Mouse (Mus musculus) limb, embryonic 13.5 days (tissue): ENCODE results near the gene Gpc4. TPM values are rescaled to one million over a fixed set of nuclear protein-coding genes. Genes with fewer than 3 reads are reported as not detected.

ENCODE experiments used
- ATAC-seq: fragments of 200-750 bp; cut with Nextera tagmentation; 2 replicates; pipeline ENCODE4 v1.8.0; 2017; ENCODE audit warnings: low read depth, moderate number of reproducible peaks, moderate TSS enrichment; ENCODE audit not compliant: low FRiP score
- H3K27ac ChIP-seq: fragments of 300-500 bp; sonication (generic); 2 replicates; pipeline ENCODE4 v1.5.1; 2015; ENCODE audit warnings: inconsistent platforms, mild to moderate bottlenecking, moderate library complexity
- H3K27me3 ChIP-seq: fragments of 300-500 bp; sonication (generic); 2 replicates; pipeline ENCODE4 v1.6.1; 2015; ENCODE audit warnings: mild to moderate bottlenecking, inconsistent platforms
- H3K36me3 ChIP-seq: fragments of 300-500 bp; sonication (generic); 2 replicates; pipeline ENCODE4 v1.6.1; 2015; ENCODE audit warnings: inconsistent platforms, mild to moderate bottlenecking, moderate library complexity
- H3K4me1 ChIP-seq: fragments of 300-500 bp; sonication (generic); 2 replicates; pipeline ENCODE4 v1.6.1; 2015; ENCODE audit warnings: inconsistent platforms
- H3K4me2 ChIP-seq: fragments of 300-500 bp; sonication (generic); replicated peaks from 2 replicates; pipeline ENCODE4 v1.6.1; 2015; ENCODE audit warnings: inconsistent platforms, mild to moderate bottlenecking, moderate library complexity
- H3K4me3 ChIP-seq: fragments of 300-500 bp; sonication (generic); 2 replicates; pipeline ENCODE4 v1.5.1; 2015; ENCODE audit warnings: moderate library complexity, mild to moderate bottlenecking, inconsistent platforms
- H3K9ac ChIP-seq: fragments of 300-500 bp; sonication (generic); 2 replicates; pipeline ENCODE4 v1.6.1; 2015; ENCODE audit warnings: mild to moderate bottlenecking, inconsistent platforms
- H3K9me3 ChIP-seq: fragments of 300-500 bp; sonication (generic); 2 replicates; pipeline ENCODE4 v1.6.1; 2016; ENCODE audit warnings: inconsistent platforms
- WGBS: fragments of 180-500 bp; shearing (Covaris S2); methylation state at CpG from one replicate; pipeline ENCODE4 v1.1.7; 2015; 5-methylcytosine and 5-hydroxymethylcytosine counted together
- polyA plus RNA-seq: library from polyadenylated mRNA; unstranded; fragments of >200 nt; fragmentation: Nextera tagmentation; extraction: Ambion mirVana; gene quantifications from 2 replicates; pipeline ENCODE4 v1.2.1, GENCODE M21; 2015

Gene Gpc4
- polyA plus RNA-seq, 1 experiment from 2014 or later, result 85.9 TPM

DNA sequence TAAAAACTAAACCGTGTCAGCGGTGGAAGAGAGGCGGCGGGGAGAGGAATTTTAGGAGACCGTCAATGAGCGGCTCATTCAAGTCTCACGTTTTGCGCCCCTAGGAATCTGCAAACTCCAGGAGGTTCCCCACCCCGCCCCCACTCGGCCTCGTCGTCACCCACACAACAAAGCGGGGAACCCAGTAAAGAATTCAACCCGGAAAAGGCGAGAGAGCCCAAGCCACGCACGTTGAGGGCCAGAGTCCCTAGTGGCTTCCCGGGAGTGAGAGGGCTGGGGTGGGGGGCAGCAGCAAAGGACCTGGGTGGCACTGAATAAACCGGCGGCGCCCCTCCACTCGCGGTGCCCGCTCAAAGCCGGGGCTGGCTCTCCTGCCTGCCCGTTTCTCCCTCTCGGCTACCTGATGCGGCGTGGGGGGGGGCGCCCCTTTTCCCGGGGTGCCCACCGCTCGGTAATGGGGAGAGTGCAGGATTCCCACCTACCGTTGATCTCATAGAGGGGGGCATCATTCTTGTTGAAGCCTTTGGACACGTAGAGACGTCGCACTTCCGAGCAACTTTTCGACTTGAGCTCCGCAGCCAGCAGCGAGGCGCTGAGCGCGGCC lies 816 bp downstream of the Gpc4 start:
- Histone ChIP-seq H3K4me2 (peak overlapping the region; percentile 65), H3K9ac (peak overlapping the region; percentile 82), H3K4me3 (peak overlapping the region; percentile 61), H3K27me3 (peaks cover 29% of the 10 kb centered on the region; the same call in 1 of the 2 replicates), H3K4me1 (peaks cover 16% of the 10 kb centered on the region), H3K9me3 (no peaks in the 10 kb centered on the region), H3K27ac (peak overlapping the region; percentile 61; the same call in 1 of the 2 replicates), H3K36me3 (no peaks in the 10 kb centered on the region)
- WGBS, result 22% methylated on average over 37 of the region's 44 CpGs
- ATAC-seq, result no peak

DNA sequence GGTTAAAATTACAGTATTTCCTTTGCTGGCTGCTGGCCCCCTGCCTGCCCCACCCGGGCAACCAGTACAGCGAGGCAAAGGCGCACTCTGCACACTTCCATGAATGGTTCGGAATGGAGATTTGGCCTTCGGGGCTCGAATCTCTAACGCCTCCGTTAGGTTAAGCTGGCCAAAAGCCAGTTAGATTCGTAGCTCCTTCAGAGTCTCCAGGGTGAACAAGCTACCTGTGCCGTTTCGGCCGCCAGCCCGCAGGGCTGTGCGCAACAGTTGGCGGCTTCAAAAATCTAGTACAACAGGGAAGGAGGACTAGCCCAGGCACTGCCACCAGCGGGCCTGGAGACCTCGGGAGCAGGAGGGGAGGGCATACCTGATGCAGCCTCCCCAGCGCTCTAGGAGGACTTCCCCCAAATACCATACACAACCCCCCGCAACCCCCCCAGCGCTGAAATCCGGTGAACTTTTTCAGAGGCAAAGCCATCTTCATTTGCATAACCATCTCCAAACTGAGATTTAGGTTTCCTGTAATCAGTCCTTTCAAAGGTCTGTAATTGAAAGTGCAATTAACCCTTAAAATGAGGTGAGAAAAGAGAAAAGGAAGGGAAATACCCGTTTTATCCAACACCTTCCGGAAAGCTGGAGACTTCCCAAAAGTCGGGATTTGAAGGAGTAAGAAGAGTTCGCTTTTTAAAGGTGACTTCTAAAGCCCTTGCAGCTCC lies 1.5 kb downstream of the Gpc4 start:
- H3K4me3 ChIP-seq, result peak overlapping the region; percentile 61
- H3K27me3 ChIP-seq, result peaks cover 28% of the 10 kb centered on the region; the same call in 1 of the 2 replicates
- no peak for ATAC-seq
- WGBS, result 13% methylated on average over 25 of the region's 25 CpGs
- no peaks in the 10 kb centered on the region for H3K9me3 ChIP-seq
- 0 out of 2 replicates have a peak overlapping the region, but pooled peaks have one; percentile 28 for H3K27ac ChIP-seq
- H3K36me3 ChIP-seq, result no peaks in the 10 kb centered on the region
- peak overlapping the region; percentile 65 for H3K4me2 ChIP-seq
- H3K9ac ChIP-seq, result peak overlapping the region; percentile 82
- peaks cover 16% of the 10 kb centered on the region for H3K4me1 ChIP-seq

DNA sequence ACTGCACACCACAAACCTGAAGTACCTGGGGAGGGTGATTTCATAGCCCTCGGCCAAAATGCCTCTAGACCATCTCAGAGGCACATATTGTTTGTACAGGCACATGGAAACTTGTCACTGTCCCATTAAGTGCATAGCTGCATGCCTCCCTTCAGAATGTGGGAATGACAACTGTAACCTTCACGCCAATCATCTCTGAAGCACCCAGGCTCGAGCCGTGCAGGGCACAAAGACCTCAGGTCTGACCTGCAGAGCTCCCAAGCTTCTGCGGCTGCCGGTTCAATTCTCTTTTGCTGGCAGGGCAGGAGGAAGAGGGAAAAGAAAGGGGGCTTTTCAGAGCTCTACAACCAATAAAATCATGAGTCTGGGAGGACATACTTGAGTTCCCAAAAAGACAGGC lies 2.3 kb downstream of the Gpc4 start:
- ATAC-seq, result no peak
- Histone ChIP-seq H3K27ac (no peak overlapping the region), H3K9ac (peak overlapping the region; percentile 82), H3K4me3 (peak overlapping the region; percentile 61), H3K36me3 (no peaks in the 10 kb centered on the region), H3K27me3 (peaks cover 26% of the 10 kb centered on the region; the same call in 1 of the 2 replicates), H3K4me2 (peak overlapping the region; percentile 65), H3K9me3 (no peaks in the 10 kb centered on the region), H3K4me1 (peaks cover 16% of the 10 kb centered on the region)
- 37% methylated on average over 6 of the region's 6 CpGs for WGBS

DNA sequence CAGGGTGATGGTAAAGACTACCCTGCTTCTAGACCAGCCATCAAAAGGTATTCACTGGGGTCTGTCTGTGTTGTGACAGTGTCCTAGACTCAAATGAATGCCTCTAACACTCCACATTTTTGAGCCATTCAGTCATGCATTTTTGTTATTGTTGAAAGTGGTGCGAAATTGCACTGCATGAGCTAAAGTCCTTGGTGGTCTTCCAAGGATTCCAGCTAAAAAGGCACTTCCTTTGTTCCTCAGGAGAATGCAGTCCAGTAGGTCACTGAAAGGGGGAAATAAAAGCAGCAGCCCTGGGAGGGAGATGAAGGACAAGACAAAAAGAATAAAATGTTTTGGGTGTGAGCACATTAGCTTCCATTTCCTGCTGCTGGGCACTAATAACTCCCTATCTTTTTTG lies 2.8 kb downstream of the Gpc4 start:
- H3K4me2 ChIP-seq, result peak overlapping the region; percentile 65
- H3K27me3 ChIP-seq, result peaks cover 26% of the 10 kb centered on the region; the same call in 1 of the 2 replicates
- H3K27ac ChIP-seq, result no peak overlapping the region
- peaks cover 16% of the 10 kb centered on the region for H3K4me1 ChIP-seq
- WGBS, result 77% methylated on average over 1 of the region's 1 CpGs
- no peak for ATAC-seq
- no peaks in the 10 kb centered on the region for H3K9me3 ChIP-seq
- H3K9ac ChIP-seq, result no peak overlapping the region
- H3K36me3 ChIP-seq, result no peaks in the 10 kb centered on the region
- peak overlapping the region; percentile 61; the same call in 1 of the 2 replicates for H3K4me3 ChIP-seq

DNA sequence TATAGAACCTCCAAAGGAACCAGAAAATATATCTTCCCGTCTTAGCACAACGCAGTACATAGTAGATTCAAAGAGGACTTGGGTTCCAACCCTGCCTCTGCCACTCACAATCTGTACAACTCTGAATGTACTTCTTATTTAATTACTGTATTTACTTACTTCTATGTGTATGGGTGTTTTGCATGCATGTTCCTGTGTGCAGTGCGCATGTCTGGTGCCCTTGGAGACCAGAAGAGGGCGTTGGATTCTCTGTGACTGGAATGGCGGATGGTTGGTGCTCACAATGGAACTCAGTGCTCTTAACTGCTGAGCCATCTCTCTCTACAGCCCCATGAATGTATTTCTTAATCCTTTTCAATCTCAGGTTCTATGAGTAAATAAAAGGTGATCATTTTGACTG lies 5.4 kb downstream of the Gpc4 start:
- Histone ChIP-seq H3K36me3 (no peaks in the 10 kb centered on the region), H3K27ac (no peak overlapping the region), H3K4me2 (no peak overlapping the region), H3K9ac (no peak overlapping the region), H3K4me1 (peaks cover 11% of the 10 kb centered on the region), H3K27me3 (peaks cover 15% of the 10 kb centered on the region; the same call in 1 of the 2 replicates), H3K4me3 (no peak overlapping the region), H3K9me3 (no peaks in the 10 kb centered on the region)
- 81% methylated on average over 5 of the region's 5 CpGs for WGBS
- ATAC-seq, result no peak

DNA sequence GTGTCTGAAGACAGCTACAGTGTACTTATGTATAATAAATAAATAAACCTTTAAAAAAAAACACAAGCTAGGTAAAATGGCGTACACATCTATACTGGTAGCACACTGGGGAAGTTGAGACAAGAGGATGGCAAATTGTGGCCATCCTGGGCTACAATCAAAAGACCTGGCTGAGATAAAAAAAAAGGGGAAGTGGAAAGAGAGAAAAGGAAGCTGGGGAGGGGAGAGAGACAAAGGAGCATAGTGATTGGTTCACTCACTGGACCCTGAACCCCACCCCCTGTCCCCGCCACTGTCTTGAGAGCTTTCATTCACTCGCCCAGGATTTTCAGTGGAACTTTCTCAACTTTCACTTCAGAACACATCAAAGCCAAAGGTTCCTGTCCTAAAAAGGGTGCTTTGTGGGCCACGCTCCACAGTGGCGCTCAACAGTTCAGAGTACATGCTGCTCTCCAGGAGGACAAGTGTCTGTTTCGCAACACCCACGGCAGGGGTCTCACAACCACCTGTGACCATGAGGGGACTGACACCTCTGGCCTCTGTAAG lies 9.6 kb downstream of the Gpc4 start:
- no peak for ATAC-seq
- H3K9me3 ChIP-seq, result no peaks in the 10 kb centered on the region
- no peak overlapping the region for H3K4me3 ChIP-seq
- H3K27ac ChIP-seq, result no peak overlapping the region
- no peaks in the 10 kb centered on the region for H3K4me1 ChIP-seq
- H3K4me2 ChIP-seq, result no peak overlapping the region
- WGBS, result 78% methylated on average over 7 of the region's 7 CpGs
- no peaks in the 10 kb centered on the region for H3K36me3 ChIP-seq
- no peak overlapping the region for H3K9ac ChIP-seq
- H3K27me3 ChIP-seq, result peaks cover 4% of the 10 kb centered on the region; the same call in 1 of the 2 replicates

DNA sequence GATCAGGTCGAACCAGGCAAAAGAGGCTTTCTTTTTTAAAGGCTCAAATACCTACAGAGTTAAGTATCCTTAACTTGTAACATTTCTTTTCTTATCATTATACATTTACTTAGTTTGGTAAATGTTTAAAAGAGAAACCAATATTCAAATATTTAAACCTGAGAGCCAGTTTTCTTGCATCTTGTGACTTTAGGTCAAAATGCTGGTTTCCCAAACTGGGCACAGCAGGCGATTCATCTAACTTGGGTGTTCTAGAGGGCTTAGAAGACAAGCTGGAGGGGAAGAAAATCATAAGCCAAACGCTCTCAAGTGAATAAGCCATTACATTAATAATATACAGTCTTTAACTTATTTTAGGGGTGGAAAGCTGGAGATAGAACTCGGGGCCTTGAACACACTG lies 10.2 kb downstream of the Gpc4 start:
- H3K9me3 ChIP-seq, result no peaks in the 10 kb centered on the region
- peaks cover 4% of the 10 kb centered on the region; the same call in 1 of the 2 replicates for H3K27me3 ChIP-seq
- ATAC-seq, result no peak
- H3K4me2 ChIP-seq, result no peak overlapping the region
- WGBS, result 92% methylated on average over 4 of the region's 4 CpGs
- H3K27ac ChIP-seq, result no peak overlapping the region
- H3K36me3 ChIP-seq, result no peaks in the 10 kb centered on the region
- H3K4me3 ChIP-seq, result no peak overlapping the region
- H3K9ac ChIP-seq, result no peak overlapping the region
- H3K4me1 ChIP-seq, result no peaks in the 10 kb centered on the region

DNA sequence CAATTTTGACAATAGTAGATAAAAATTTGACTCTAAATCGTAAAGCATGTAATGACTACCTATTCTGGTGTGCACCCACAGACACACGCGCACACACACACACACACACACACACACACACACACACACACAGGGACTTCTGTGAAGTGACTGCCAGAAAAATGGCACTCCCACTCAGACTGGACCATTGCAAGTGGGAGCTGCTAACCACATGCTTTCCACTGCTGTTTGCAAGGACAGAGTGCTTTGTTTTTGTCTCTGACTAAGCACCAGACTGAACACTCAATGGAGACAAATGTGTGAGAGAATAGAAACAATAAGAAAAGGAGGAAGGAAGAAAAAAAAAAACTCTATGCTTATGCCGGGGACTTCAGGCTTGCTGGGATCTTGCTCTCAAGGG lies 11.6 kb downstream of the Gpc4 start:
- no peaks in the 10 kb centered on the region for H3K36me3 ChIP-seq
- no peaks in the 10 kb centered on the region for H3K4me1 ChIP-seq
- H3K4me3 ChIP-seq, result no peak overlapping the region
- ATAC-seq, result no peak
- no peaks in the 10 kb centered on the region for H3K9me3 ChIP-seq
- H3K4me2 ChIP-seq, result no peak overlapping the region
- no peak overlapping the region for H3K27ac ChIP-seq
- WGBS, result 84% methylated on average over 4 of the region's 4 CpGs
- peaks cover 4% of the 10 kb centered on the region; the same call in 1 of the 2 replicates for H3K27me3 ChIP-seq
- H3K9ac ChIP-seq, result no peak overlapping the region

DNA sequence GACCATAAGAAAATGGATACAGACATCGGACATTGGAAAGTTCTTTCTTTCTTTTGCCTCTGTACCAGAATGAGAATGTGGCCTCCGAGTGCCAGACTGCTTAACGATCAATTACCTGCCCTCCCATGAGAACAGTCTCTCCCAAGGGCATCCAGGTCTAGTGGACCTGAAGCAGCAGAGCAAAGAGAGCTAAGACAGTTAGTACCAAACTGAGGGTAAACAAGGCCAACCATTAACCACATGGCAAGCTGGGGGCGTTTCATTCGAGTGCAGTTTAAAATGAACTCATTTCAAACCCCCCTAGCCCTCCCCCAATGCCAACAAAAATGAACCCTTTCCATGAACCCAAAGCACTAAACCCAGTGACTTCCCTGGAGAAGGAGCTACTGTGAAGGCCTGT lies 12.1 kb downstream of the Gpc4 start:
- H3K36me3 ChIP-seq, result no peaks in the 10 kb centered on the region
- H3K9me3 ChIP-seq, result no peaks in the 10 kb centered on the region
- H3K4me3 ChIP-seq, result no peak overlapping the region
- no peak overlapping the region for H3K4me2 ChIP-seq
- no peaks in the 10 kb centered on the region for H3K4me1 ChIP-seq
- H3K9ac ChIP-seq, result no peak overlapping the region
- 63% methylated on average over 5 of the region's 5 CpGs for WGBS
- no peak overlapping the region for H3K27ac ChIP-seq
- no peak for ATAC-seq
- peaks cover 4% of the 10 kb centered on the region; the same call in 1 of the 2 replicates for H3K27me3 ChIP-seq

DNA sequence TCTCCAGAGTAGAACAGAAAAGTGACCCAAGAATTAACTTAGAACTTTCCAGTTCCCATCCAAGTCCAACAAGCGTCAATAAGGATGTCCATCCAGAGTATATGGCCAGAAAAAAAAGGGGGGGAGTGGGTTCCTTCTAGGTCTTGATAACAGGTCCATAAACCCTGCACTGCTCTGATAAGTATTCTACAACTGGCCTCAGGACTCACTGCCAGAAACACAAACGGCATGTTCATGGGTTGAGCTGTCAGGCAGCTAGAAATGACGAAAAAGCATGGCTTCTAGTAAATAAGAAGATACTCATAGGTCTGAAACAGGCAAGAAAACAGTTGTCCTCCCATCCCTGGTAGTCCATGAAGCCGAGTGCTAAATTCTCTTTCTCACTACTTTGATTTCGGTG lies 13.5 kb downstream of the Gpc4 start:
- Histone ChIP-seq H3K27ac (no peak overlapping the region), H3K4me1 (no peaks in the 10 kb centered on the region), H3K27me3 (peaks cover 4% of the 10 kb centered on the region; the same call in 1 of the 2 replicates), H3K4me3 (no peak overlapping the region), H3K9ac (no peak overlapping the region), H3K9me3 (no peaks in the 10 kb centered on the region), H3K4me2 (no peak overlapping the region), H3K36me3 (no peaks in the 10 kb centered on the region)
- WGBS, result 83% methylated on average over 5 of the region's 5 CpGs
- no peak for ATAC-seq

DNA sequence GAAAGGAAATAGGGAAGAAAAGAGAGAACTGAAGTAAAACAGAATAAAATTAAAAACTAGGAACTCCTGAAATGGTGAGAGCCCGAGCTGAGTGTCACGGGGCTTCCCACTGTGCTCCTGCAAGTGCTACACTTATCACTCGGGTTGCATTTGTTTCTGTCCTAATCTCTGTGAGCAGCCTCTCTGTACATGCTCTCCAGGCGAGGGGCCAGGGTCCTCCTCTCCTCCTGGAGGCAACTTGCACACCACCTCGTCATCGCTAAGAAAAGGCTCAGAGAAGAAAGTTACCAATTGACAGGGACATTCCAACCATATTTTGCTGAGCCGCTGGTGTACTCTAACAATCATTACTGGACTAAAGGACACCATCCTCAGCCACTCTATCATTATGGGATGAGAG lies 14.0 kb downstream of the Gpc4 start:
- no peaks in the 10 kb centered on the region for H3K36me3 ChIP-seq
- no peak for ATAC-seq

DNA sequence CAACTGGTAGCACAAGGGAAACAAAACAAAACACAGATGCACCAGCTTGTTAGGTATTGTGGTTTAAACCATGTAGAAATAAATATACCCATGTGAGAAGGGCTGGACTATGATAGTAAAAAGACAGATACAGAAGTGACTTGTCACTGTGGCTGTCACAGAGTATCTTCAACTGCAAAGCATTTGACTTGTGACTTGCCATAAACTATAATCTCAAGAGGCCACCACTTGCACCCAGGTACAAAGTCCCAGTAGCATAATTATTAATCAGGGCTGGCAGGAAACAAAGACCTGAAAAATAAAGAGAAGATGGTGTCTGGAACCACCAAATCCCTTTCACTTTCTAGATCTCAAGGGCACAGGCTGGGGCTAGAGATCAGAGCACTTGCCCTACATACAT lies 19.5 kb downstream of the Gpc4 start:
- Histone ChIP-seq H3K4me3 (no peak overlapping the region), H3K27ac (no peak overlapping the region), H3K4me2 (no peak overlapping the region), H3K36me3 (no peaks in the 10 kb centered on the region), H3K4me1 (no peaks in the 10 kb centered on the region), H3K27me3 (no peaks in the 10 kb centered on the region; the same call in 1 of the 2 replicates), H3K9me3 (no peaks in the 10 kb centered on the region), H3K9ac (no peak overlapping the region)
- no peak for ATAC-seq

More for the DNA sequence above, 14.0 kb downstream of the Gpc4 start:
- no peak overlapping the region for H3K4me2 ChIP-seq
- H3K27ac ChIP-seq, result no peak overlapping the region
- H3K4me1 ChIP-seq, result no peaks in the 10 kb centered on the region
- H3K9ac ChIP-seq, result no peak overlapping the region
- no peaks in the 10 kb centered on the region for H3K9me3 ChIP-seq
- no peak overlapping the region for H3K4me3 ChIP-seq
- peaks cover 4% of the 10 kb centered on the region; the same call in 1 of the 2 replicates for H3K27me3 ChIP-seq
- 70% methylated on average over 7 of the region's 7 CpGs for WGBS
